Mouse (Mus musculus): ENCODE data around the gene Cyp2c37. TPM values are rescaled to one million over a fixed set of nuclear protein-coding genes. Genes with fewer than 3 reads are reported as not detected.
"Not testable (repeated sequence)": the region's sequence is repeated elsewhere in the genome, so short reads cannot be mapped to it uniquely, and the experiment has no call there.

The Cyp2c37 gene
- under 1 TPM in 1 of 2 experiments, not detected in 1; 0.29 TPM for total RNA-seq (2021)
- long read RNA-seq, experiment 1: 0 reads
- long read RNA-seq, experiment 2: 0 reads

GRCm38 (mm10) chr19:39992140-39992539 lies at the start of gene Cyp2c37:
Cyp2c37 (plus strand) TSS chr19:39992424.
- not testable (repeated sequence) for DNase-seq (ENCODE audit: low spot score in 2 of 2)

GRCm38 (mm10) chr19:39960861-39961260 lies 31.4 kb upstream of the Cyp2c37 start:
- not testable (repeated sequence) for DNase-seq (ENCODE audit: low spot score in 2 of 2)

GRCm38 (mm10) chr19:39971096-39971495 lies 21.1 kb upstream of the Cyp2c37 start:
- DNase-seq (ENCODE audit: low spot score in 2 of 2): not testable (repeated sequence)

GRCm38 (mm10) chr19:39989471-39989870 lies 2.8 kb upstream of the Cyp2c37 start:
- DNase-seq (ENCODE audit: low spot score in 2 of 2): no peak

Other genes starting within 250 kb of the Cyp2c37 start
- not detected for gene Cyp2c40, start 179.6 kb upstream of the Cyp2c37 start, total RNA-seq (2021)
- gene Cyp2c69, start 105.6 kb upstream of the Cyp2c37 start, total RNA-seq (2021): under 1 TPM in 1 of 2 experiments, not detected in 1; 0.31 TPM
- not detected for gene Cyp2c54, start 81.4 kb downstream of the Cyp2c37 start, total RNA-seq (2021)
- not detected for gene Cyp2c50, start 97.3 kb downstream of the Cyp2c37 start, total RNA-seq (2021)
- under 1 TPM; 0.32 to 0.70 TPM for gene Cyp2c70, start 194.9 kb downstream of the Cyp2c37 start, total RNA-seq (2021)